Mouse (Mus musculus) limb, embryonic 13.5 days (tissue): ENCODE data around the gene Glis1. TPM values are rescaled to one million over a fixed set of nuclear protein-coding genes. Genes with fewer than 3 reads are reported as not detected.

Experiments
- ATAC-seq: fragments of 200-750 bp; cut with Nextera tagmentation; 2 replicates; pipeline ENCODE4 v1.8.0; 2017; ENCODE audit warnings: low read depth, moderate number of reproducible peaks, moderate TSS enrichment; ENCODE audit not compliant: low FRiP score
- H3K27ac ChIP-seq: fragments of 300-500 bp; sonication (generic); 2 replicates; pipeline ENCODE4 v1.5.1; 2015; ENCODE audit warnings: inconsistent platforms, mild to moderate bottlenecking, moderate library complexity
- H3K27me3 ChIP-seq: fragments of 300-500 bp; sonication (generic); 2 replicates; pipeline ENCODE4 v1.6.1; 2015; ENCODE audit warnings: mild to moderate bottlenecking, inconsistent platforms
- H3K36me3 ChIP-seq: fragments of 300-500 bp; sonication (generic); 2 replicates; pipeline ENCODE4 v1.6.1; 2015; ENCODE audit warnings: inconsistent platforms, mild to moderate bottlenecking, moderate library complexity
- H3K4me1 ChIP-seq: fragments of 300-500 bp; sonication (generic); 2 replicates; pipeline ENCODE4 v1.6.1; 2015; ENCODE audit warnings: inconsistent platforms
- H3K4me2 ChIP-seq: fragments of 300-500 bp; sonication (generic); replicated peaks from 2 replicates; pipeline ENCODE4 v1.6.1; 2015; ENCODE audit warnings: inconsistent platforms, mild to moderate bottlenecking, moderate library complexity
- H3K4me3 ChIP-seq: fragments of 300-500 bp; sonication (generic); 2 replicates; pipeline ENCODE4 v1.5.1; 2015; ENCODE audit warnings: moderate library complexity, mild to moderate bottlenecking, inconsistent platforms
- H3K9ac ChIP-seq: fragments of 300-500 bp; sonication (generic); 2 replicates; pipeline ENCODE4 v1.6.1; 2015; ENCODE audit warnings: mild to moderate bottlenecking, inconsistent platforms
- H3K9me3 ChIP-seq: fragments of 300-500 bp; sonication (generic); 2 replicates; pipeline ENCODE4 v1.6.1; 2016; ENCODE audit warnings: inconsistent platforms
- WGBS: fragments of 180-500 bp; shearing (Covaris S2); methylation state at CpG from one replicate; pipeline ENCODE4 v1.1.7; 2015; 5-methylcytosine and 5-hydroxymethylcytosine counted together
- polyA plus RNA-seq: library from polyadenylated mRNA; unstranded; fragments of >200 nt; fragmentation: Nextera tagmentation; extraction: Ambion mirVana; gene quantifications from 2 replicates; pipeline ENCODE4 v1.2.1, GENCODE M21; 2015

Glis1 gene
- polyA plus RNA-seq, 1 experiment from 2014 or later: 10.9 TPM

DNA sequence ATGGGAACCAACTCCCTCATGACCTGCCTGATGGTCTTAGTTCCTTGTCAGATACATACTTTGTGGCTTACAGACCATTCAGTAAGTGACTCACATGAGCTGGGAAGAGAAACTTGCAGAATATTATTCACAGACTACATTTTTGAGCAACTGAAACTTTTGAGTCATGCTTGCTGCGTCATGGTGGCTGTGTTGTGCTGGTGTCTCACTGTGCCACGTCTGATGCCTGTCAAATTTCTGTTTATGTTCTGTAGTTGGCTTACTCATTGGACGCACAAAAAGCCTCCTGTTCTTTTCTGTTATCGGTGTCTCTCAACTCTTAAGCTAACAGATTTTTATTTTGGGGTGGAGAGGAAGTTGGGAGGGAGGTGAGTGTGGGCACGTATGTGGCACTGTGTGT is 119.4 kb downstream of the Glis1 start:
- WGBS: 72% methylated on average over 5 of the region's 5 CpGs
- no peak overlapping the region for H3K4me3 ChIP-seq
- no peak overlapping the region for H3K27ac ChIP-seq
- no peaks in the 10 kb centered on the region for H3K27me3 ChIP-seq
- H3K36me3 ChIP-seq: no peaks in the 10 kb centered on the region
- H3K4me2 ChIP-seq: no peak overlapping the region
- ATAC-seq: no peak
- no peak overlapping the region for H3K9ac ChIP-seq
- peaks cover 75% of the 10 kb centered on the region for H3K4me1 ChIP-seq
- no peaks in the 10 kb centered on the region for H3K9me3 ChIP-seq

DNA sequence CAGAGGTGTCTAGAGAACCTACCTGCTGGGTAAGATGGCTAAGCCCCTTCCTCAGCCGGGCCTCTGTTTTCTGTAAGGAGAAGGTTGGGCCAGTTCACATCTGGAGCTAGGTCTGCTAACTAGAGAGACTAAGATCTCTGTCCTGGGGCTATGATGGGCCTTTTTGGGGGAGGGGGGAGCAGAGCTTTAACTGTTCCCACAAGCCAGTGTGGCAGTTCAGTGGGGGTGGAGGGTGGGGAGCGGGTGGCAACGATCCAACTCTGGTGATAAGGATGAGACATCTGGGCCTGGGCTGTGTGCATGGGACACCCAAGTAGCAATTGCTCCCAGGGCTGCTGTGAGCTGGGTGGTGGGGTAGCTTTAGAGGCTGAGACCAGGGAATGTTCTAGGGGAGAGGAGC is 124.4 kb downstream of the Glis1 start:
- H3K9ac ChIP-seq: no peak overlapping the region
- 45% methylated on average over 3 of the region's 3 CpGs for WGBS
- no peak overlapping the region for H3K4me3 ChIP-seq
- peaks cover 3% of the 10 kb centered on the region; the same call in 1 of the 2 replicates for H3K27me3 ChIP-seq
- H3K36me3 ChIP-seq: no peaks in the 10 kb centered on the region
- 0 out of 2 replicates have a peak overlapping the region, but pooled peaks have one; percentile 11 for H3K27ac ChIP-seq
- no peak for ATAC-seq
- peaks cover 68% of the 10 kb centered on the region for H3K4me1 ChIP-seq
- no peak overlapping the region for H3K4me2 ChIP-seq
- no peaks in the 10 kb centered on the region for H3K9me3 ChIP-seq

DNA sequence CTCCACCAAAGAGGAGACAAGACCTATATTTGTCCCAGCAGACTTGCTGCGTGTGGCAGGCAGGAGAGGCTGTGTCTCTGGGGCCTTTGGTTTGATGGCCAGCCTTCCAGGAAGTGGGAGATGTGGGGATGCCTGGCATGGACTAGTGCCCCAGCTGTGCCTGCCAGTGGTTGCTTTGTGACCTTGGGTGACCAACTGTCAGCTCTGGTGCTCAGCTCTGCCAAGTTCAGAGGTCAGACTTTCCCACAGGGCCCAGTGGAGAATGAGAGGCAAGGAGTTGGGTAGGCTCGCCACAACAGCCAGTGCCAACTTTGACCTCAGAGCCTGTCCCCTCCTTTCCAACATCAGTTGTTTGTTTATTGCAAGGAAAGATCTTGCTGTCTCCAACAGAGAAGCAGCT is 126.7 kb downstream of the Glis1 start:
- peaks cover 10% of the 10 kb centered on the region for H3K27me3 ChIP-seq
- no peak overlapping the region for H3K4me3 ChIP-seq
- WGBS: 88% methylated on average over 2 of the region's 2 CpGs
- H3K4me2 ChIP-seq: no peak overlapping the region
- H3K9ac ChIP-seq: no peak overlapping the region
- no peak for ATAC-seq
- no peak overlapping the region for H3K27ac ChIP-seq
- H3K9me3 ChIP-seq: no peaks in the 10 kb centered on the region
- H3K4me1 ChIP-seq: peaks cover 65% of the 10 kb centered on the region
- H3K36me3 ChIP-seq: no peaks in the 10 kb centered on the region

DNA sequence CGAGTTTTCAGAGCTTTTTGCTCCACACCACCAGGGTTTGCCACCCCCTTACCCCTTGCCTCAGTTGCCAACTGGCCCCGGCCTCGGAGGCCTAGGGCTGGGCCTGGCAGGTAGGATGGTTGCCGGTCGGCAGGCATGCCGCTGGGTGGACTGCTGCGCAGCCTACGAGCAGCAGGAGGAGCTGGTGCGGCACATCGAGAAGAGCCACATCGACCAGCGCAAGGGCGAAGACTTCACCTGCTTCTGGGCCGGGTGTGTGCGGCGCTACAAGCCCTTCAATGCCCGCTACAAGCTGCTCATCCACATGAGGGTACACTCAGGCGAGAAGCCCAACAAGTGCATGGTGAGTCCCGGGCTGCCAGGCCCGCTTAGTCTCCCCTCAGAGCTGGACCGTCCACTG is 133.8 kb downstream of the Glis1 start:
- Histone ChIP-seq H3K9me3 (no peaks in the 10 kb centered on the region), H3K27ac (no peak overlapping the region), H3K36me3 (no peaks in the 10 kb centered on the region), H3K27me3 (peaks cover 34% of the 10 kb centered on the region), H3K4me3 (no peak overlapping the region), H3K4me2 (no peak overlapping the region), H3K4me1 (peaks cover 27% of the 10 kb centered on the region), H3K9ac (no peak overlapping the region)
- 75% methylated on average over 21 of the region's 21 CpGs for WGBS
- ATAC-seq: no peak

DNA sequence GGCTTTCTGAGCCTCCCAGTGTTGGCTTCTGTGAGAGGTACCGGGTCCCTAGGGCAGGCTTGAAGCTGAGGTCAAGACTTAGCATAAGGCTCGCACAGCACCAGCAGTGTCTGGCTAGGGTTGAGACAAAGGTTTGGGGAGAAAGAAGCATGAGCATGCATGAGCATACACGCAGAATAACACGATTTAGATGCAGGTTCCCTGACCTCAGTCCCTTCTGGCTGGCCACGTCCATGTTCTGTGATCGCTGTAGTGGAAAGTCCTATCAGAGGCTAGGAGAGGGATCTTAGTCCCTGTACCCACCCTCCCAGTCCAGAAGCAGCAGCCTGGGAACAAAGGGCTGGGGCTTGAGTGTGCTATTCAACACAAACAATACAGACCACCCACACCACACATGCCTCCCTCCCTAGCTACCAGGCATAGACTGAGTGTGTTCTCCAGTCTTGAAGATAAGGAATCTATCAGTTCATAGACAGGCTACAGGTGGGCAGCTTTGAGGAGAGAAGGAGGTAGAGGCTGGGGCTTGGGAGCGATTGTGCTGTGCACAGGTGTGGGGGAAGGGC is 134.6 kb downstream of the Glis1 start:
- WGBS: 91% methylated on average over 7 of the region's 7 CpGs
- Histone ChIP-seq H3K9ac (no peak overlapping the region), H3K27ac (no peak overlapping the region), H3K9me3 (no peaks in the 10 kb centered on the region), H3K4me3 (no peak overlapping the region), H3K27me3 (peaks cover 32% of the 10 kb centered on the region), H3K4me2 (no peak overlapping the region), H3K4me1 (peaks cover 27% of the 10 kb centered on the region), H3K36me3 (no peaks in the 10 kb centered on the region)
- no peak for ATAC-seq

DNA sequence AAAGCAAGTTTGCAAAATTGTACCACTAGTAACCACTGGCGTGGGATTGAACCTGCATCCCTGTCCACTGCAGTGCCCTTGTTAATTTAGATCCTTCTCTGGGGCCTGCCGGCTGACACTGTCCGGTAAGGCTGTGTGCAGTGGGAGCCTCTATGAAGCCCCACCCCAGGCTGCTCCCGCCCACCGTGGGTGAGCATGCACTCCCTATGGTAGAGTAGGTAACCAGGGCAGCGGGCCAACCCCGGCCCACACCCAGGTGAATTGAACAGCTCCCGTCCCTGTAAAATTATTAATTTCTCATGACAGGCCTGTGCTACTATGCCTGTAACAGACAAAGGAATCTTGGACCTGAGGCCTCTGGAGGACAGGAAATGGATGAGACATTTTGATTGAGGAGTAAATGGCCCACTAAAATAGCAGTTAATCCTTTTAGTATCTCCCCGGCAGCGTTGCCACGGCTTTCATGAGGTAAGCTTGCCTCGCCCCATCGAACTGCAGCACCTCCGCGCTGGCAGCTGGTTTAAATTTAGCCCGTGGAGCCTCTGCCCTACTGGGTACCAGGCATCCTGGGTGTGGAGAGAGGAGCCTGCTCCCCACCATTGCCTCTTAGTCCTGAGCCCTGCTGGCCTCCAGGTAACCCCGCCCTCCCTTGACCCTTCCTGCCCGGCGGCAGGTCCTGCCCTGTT is 136.1 kb downstream of the Glis1 start:
- Histone ChIP-seq H3K9ac (no peak overlapping the region), H3K4me2 (peak overlapping the region; percentile 16; the same call in 1 of the 2 replicates), H3K27ac (no peak overlapping the region), H3K4me1 (peaks cover 27% of the 10 kb centered on the region), H3K9me3 (no peaks in the 10 kb centered on the region), H3K36me3 (no peaks in the 10 kb centered on the region), H3K4me3 (no peak overlapping the region), H3K27me3 (peaks cover 30% of the 10 kb centered on the region)
- 29% methylated on average over 19 of the region's 19 CpGs for WGBS
- peak; percentile 42; the same call in 1 of the 2 replicates for ATAC-seq

DNA sequence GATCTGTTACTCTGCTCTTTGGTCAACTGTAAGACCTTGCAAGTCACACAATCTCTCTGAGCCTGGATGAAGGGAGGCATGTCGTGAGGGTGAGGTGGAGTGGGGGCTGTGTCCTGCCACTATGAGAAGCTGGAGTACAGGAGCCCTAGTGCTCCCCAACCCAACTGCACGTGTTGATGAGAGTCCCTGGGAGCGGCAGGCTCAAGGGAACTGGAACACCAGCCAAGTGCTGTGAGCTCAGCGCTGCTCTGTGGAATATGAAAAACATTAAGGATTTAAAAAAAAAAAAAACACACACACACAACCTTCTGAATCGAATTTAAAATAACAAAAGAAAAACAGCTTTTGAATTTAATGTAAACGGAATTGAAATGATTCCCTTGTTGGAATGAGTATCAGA is 141.4 kb downstream of the Glis1 start:
- no peaks in the 10 kb centered on the region for H3K27me3 ChIP-seq
- no peak for ATAC-seq

DNA sequence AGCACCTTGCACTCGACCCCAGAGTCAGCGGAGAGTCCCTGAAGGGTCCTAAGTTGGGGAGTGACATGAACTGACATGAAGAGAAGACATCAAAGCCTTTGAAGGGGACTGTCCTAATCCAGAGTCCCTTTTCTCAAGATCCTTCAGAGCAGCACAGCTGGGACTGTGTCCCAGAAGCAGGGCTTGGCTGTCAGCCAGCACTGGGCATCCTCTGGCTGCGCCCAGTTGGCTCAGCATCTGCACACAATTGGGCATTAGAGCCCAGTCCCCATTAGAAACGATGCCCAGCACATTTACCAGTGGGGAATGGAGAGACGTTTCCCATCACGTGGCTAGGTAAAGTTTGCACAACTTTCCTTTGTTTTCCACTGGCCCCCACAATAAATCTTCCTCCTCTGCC is 142.4 kb downstream of the Glis1 start:
- no peak overlapping the region for H3K4me3 ChIP-seq
- WGBS: 37% methylated on average over 6 of the region's 6 CpGs
- no peak for ATAC-seq
- no peaks in the 10 kb centered on the region for H3K9me3 ChIP-seq
- H3K4me2 ChIP-seq: no peak overlapping the region
- peaks cover 48% of the 10 kb centered on the region for H3K4me1 ChIP-seq
- H3K27me3 ChIP-seq: no peaks in the 10 kb centered on the region
- no peak overlapping the region for H3K9ac ChIP-seq
- no peaks in the 10 kb centered on the region for H3K36me3 ChIP-seq
- H3K27ac ChIP-seq: no peak overlapping the region

More for the DNA sequence above, 141.4 kb downstream of the Glis1 start:
- Histone ChIP-seq H3K4me1 (peaks cover 48% of the 10 kb centered on the region), H3K4me3 (no peak overlapping the region), H3K4me2 (no peak overlapping the region), H3K9me3 (no peaks in the 10 kb centered on the region), H3K9ac (no peak overlapping the region), H3K36me3 (no peaks in the 10 kb centered on the region), H3K27ac (no peak overlapping the region)
- 62% methylated on average over 6 of the region's 6 CpGs for WGBS

DNA sequence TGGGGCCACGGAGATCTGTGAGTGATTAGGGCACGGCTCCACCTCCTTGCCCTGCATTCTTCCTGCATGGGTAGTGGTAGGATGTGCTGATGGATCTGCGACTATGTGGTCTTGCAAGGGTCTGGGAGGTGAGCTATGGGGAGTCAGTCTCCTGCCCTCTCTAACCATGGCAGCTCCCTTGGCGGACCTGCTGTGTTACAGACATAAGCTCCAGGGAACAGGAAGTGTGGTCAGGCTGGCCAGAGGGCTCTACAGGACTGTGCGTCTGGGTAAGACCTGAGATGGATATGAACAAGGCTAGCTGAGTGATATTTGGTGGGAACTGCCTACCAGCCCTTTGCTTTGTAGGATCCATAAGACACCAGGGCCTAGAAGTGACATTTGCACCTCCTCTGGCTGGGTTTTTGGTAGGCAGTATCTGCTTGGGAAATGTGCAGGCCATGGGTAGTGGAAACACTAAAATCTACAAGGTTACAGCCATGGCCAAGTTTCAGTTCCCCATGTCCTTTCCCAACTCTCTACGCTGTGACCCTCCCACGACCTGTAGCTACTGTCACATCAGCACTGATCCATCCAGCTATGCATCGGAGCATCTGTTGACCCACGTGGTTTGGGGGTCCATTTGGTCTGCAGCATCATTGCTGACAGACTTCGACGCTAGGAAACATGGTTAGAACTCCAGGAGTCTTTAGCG is 142.9 kb downstream of the Glis1 start:
- no peak overlapping the region for H3K9ac ChIP-seq
- H3K4me3 ChIP-seq: no peak overlapping the region
- H3K27ac ChIP-seq: no peak overlapping the region
- peaks cover 5% of the 10 kb centered on the region; the same call in 1 of the 2 replicates for H3K27me3 ChIP-seq
- no peak overlapping the region for H3K4me2 ChIP-seq
- ATAC-seq: no peak
- peaks cover 52% of the 10 kb centered on the region for H3K4me1 ChIP-seq
- WGBS: 70% methylated on average over 12 of the region's 12 CpGs
- H3K9me3 ChIP-seq: no peaks in the 10 kb centered on the region
- no peaks in the 10 kb centered on the region for H3K36me3 ChIP-seq

DNA sequence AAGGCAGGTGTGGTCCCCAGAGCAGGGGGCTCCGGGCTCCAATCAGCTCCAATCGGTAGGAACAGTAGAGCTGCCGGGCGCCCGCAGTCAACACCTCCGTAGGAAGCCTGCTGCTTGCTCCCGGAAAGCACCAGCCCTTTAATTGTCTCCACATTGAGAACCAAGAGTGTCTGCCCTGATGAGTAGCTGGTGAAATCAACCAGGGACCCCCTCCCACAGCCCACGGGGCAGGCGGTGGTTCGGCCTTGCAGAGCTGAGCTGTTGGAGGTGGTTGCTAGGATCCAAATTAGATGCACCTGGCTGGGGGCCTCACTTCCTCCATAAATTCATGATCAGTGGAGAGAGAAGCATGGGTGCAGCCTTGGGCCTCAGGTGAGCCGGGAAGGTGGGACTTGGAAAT is 146.5 kb downstream of the Glis1 start:
- no peaks in the 10 kb centered on the region for H3K9me3 ChIP-seq
- H3K4me2 ChIP-seq: no peak overlapping the region
- H3K27me3 ChIP-seq: peaks cover 8% of the 10 kb centered on the region; the same call in 1 of the 2 replicates
- WGBS: 28% methylated on average over 11 of the region's 11 CpGs
- no peak overlapping the region for H3K4me3 ChIP-seq
- no peak overlapping the region for H3K9ac ChIP-seq
- H3K4me1 ChIP-seq: peaks cover 55% of the 10 kb centered on the region
- no peak overlapping the region; the same call in 1 of the 2 replicates for H3K27ac ChIP-seq
- no peak for ATAC-seq
- H3K36me3 ChIP-seq: no peaks in the 10 kb centered on the region

- Histone ChIP-seq H3K4me2 (no peak overlapping the region), H3K4me3 (no peak overlapping the region), H3K9ac (no peak overlapping the region), H3K4me1 (peaks cover 63% of the 10 kb centered on the region), H3K27me3 (peaks cover 11% of the 10 kb centered on the region; the same call in 1 of the 2 replicates), H3K36me3 (no peaks in the 10 kb centered on the region), H3K27ac (no peak overlapping the region), H3K9me3 (no peaks in the 10 kb centered on the region)
- 38% methylated on average over 5 of the region's 5 CpGs for WGBS
- ATAC-seq: no peak
These were observed 152.0 kb downstream of the Glis1 start for GRCm38 (mm10) chr4:107586391-107586790.

DNA sequence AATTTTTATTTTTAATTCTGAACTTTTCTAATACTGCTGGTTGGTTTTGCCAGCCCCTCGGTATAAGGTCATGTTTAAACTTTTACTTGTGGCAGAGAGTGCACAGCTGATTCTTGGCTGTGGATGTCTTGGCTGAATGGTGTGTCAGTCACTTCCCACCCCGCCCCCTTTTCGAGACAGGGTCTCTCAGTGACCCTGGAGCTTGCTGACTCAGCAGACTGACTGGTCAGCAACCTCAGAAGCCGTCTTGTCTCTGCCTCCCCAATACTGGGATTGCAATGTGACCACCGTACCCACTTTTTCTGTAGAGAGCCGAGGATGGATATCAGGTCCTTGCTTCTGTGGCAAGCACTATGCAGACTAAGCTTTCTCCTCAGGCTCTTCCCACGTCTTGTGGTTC is 154.2 kb downstream of the Glis1 start:
- ATAC-seq: no peak
- Histone ChIP-seq H3K27me3 (peaks cover 3% of the 10 kb centered on the region; the same call in 1 of the 2 replicates), H3K9ac (no peak overlapping the region), H3K9me3 (no peaks in the 10 kb centered on the region), H3K4me1 (peaks cover 57% of the 10 kb centered on the region), H3K4me2 (no peak overlapping the region), H3K4me3 (no peak overlapping the region), H3K27ac (no peak overlapping the region), H3K36me3 (no peaks in the 10 kb centered on the region)
- WGBS: 83% methylated on average over 7 of the region's 7 CpGs
